Mouse (Mus musculus) gastrocnemius, postnatal 36 days (tissue): Measurements from ENCODE around the gene S100a5. TPM values are rescaled to one million over a fixed set of nuclear protein-coding genes. Genes with fewer than 3 reads are reported as not detected.

ENCODE experiments used
- DNase-seq, 2 experiments: peaks; one replicate each; pipeline ENCODE4 v3.0.0; 2022
- intact Hi-C: fragments of 180-260 bp; cut with DNase I; formaldehyde crosslinking; loops from one replicate; pipeline ENCODE4 v1.15.1; 2025
- total RNA-seq, 2 experiments: library from RNA; stranded (reverse); gene quantifications; 2 replicates each; pipeline ENCODE4 v1.2.3; 2021

The S100a5 gene
- total RNA-seq, 2 experiments from 2014 or later = 0.72 TPM; not detected in 1

GRCm38 (mm10) chr3:90621552-90621951 lies 13.2 kb downstream of the S100a5 start:
- DNase-seq = no peak
- intact Hi-C loops = no loop called here

- intact Hi-C loops = no loop called here
- no peak for DNase-seq
Measured at GRCm38 (mm10) chr3:90623435-90624071, 15.2 kb downstream of the S100a5 start.

GRCm38 (mm10) chr3:90625496-90625895 lies 17.2 kb downstream of the S100a5 start:
- DNase-seq = no peak
- intact Hi-C loops = no loop called here

GRCm38 (mm10) chr3:90626266-90627021 lies 18.1 kb downstream of the S100a5 start:
- intact Hi-C loops = no loop called here
- no peak for DNase-seq

- no peak for DNase-seq
- intact Hi-C loops = no loop called here
Measured at GRCm38 (mm10) chr3:90627366-90627765, 19.0 kb downstream of the S100a5 start.

- intact Hi-C loops = no loop called here
- no peak for DNase-seq
Measured at GRCm38 (mm10) chr3:90627807-90628206, 19.5 kb downstream of the S100a5 start.

- no peak for DNase-seq
- intact Hi-C loops = no loop called here
Measured at GRCm38 (mm10) chr3:90629298-90629697, 21.0 kb downstream of the S100a5 start.

GRCm38 (mm10) chr3:90631984-90632383 lies 23.7 kb downstream of the S100a5 start:
- intact Hi-C loops = no loop called here
- no peak for DNase-seq

GRCm38 (mm10) chr3:90638511-90639275 lies 30.4 kb downstream of the S100a5 start:
- intact Hi-C loops = no loop called here
- no peak for DNase-seq

GRCm38 (mm10) chr3:90639511-90640154 lies 31.3 kb downstream of the S100a5 start:
- no peak for DNase-seq
- intact Hi-C loops = no loop called here

GRCm38 (mm10) chr3:90640981-90641380 lies 32.7 kb downstream of the S100a5 start:
- no peak for DNase-seq
- intact Hi-C loops = no loop called here

- intact Hi-C loops = no loop called here
- DNase-seq = peak; percentile 33 to 36
Measured at GRCm38 (mm10) chr3:90644220-90644619, 35.9 kb downstream of the S100a5 start.

- intact Hi-C loops = no loop called here
- no peak for DNase-seq
Measured at GRCm38 (mm10) chr3:90647291-90647690, 39.0 kb downstream of the S100a5 start.

GRCm38 (mm10) chr3:90648981-90649380 lies 40.7 kb downstream of the S100a5 start:
- no peak for DNase-seq
- intact Hi-C loops = no loop called here

GRCm38 (mm10) chr3:90649832-90650231 lies 41.5 kb downstream of the S100a5 start:
- intact Hi-C loops = no loop called here
- no peak for DNase-seq

- DNase-seq = peak; percentile 36 to 56
- intact Hi-C loops = no loop called here
Measured at GRCm38 (mm10) chr3:90652878-90653508, 44.7 kb downstream of the S100a5 start.

GRCm38 (mm10) chr3:90653717-90654116 lies 45.4 kb downstream of the S100a5 start, which contains the start of gene S100a7a:
Gene S100a7a, plus strand, starts transcription at chr3:90654017.
- DNase-seq = no peak
- intact Hi-C loops = no loop called here

GRCm38 (mm10) chr3:90657405-90657804 lies 49.1 kb downstream of the S100a5 start:
- no peak for DNase-seq
- intact Hi-C loops = no loop called here

GRCm38 (mm10) chr3:90659364-90660044 lies 51.2 kb downstream of the S100a5 start:
- intact Hi-C loops = no loop called here
- DNase-seq = no peak
